Mouse (Mus musculus): Measurements from ENCODE around the gene Ogdhl.
"Not testable (repeated sequence)": the region's sequence is repeated elsewhere in the genome, so short reads cannot be mapped to it uniquely, and the experiment has no call there.

Gene Ogdhl

GRCm38 (mm10) chr14:32321732-32322685, at the start of gene Ogdhl:
TSS of gene Ogdhl (plus strand) at chr14:32322019.
- in situ Hi-C loops (cut with MboI, MseI) = no loop called here

DNA sequence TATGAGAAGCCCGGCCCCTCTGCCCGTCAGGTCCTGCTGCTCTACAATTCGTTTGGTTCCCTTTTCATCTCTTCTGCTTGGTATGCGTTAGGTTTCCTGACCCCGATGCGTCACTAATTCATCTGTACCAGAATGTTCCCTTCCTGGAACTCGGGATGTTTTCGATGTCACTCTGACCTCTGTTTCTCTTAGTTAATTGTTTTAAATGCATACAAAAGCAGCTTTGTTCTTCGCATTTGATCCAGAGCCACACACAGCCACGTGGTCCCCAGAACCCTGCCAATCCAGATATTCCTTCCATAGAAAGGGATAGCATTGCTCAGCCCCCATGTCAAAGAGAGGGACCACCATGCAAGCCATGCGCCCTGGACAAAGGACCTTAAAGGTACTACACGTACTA, 20.2 kb upstream of the Ogdhl start:
- in situ Hi-C loops (cut with MboI, MseI) = no loop called here

- in situ Hi-C loops (cut with MboI, MseI) = no loop called here
Measured at GRCm38 (mm10) chr14:32302423-32302822, 19.4 kb upstream of the Ogdhl start.

- in situ Hi-C loops (cut with MboI, MseI) = no loop called here
Measured at GRCm38 (mm10) chr14:32304921-32305320, 16.9 kb upstream of the Ogdhl start.

- in situ Hi-C loops (cut with MboI, MseI) = no loop called here
Measured at GRCm38 (mm10) chr14:32309876-32310275, 11.9 kb upstream of the Ogdhl start.

DNA sequence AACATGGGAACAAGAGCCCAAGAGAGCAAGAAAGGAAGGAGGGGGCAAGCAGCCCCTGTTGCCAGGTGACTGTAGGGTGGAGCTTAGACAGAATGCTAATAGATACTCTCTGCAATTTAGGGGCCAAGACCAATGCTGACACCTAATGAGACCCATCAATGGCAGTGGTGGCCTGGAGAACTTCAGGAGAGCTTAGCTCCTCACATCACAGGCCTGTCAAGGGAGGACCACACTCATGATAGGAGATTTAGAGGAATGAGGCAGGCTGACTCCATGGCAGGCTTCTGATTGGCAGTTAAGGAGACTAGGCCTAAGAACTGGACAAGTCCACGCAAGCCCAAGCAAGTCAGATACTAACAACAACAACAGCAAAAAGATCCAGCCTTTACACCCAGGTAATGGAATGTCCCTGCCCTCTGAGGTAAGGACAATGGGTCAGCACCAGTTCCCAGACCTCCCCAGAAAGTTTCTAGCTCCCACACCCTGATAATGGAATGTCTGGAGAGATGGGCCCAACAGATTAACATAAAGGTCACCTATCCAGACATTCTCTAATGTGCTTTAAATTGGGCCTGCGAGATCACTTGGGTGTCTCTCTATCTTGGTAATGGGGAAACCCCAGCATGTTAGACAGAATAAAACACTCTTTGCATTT, 10.3 kb upstream of the Ogdhl start:
- in situ Hi-C loops (cut with MboI, MseI) = no loop called here

DNA sequence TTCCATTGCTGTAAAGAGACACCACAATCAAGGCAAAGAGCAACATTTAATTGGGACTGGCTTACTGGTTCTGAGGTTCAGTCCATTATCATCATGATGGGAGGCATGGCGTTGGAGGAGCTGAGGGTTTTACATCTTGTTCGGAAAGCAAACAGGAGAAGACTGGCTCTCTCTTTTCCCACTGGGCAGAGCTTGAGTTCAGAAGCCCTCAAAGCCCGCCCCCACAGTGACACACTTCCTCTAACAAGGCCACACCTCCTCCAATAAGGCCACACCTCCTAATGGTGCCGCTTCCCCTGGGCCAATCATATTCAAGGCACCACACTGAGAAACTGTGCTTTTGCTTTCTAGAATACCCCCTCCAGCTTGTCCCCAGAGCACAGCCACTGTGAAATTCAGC, 4.0 kb upstream of the Ogdhl start:
- in situ Hi-C loops (cut with MboI, MseI) = no loop called here

DNA sequence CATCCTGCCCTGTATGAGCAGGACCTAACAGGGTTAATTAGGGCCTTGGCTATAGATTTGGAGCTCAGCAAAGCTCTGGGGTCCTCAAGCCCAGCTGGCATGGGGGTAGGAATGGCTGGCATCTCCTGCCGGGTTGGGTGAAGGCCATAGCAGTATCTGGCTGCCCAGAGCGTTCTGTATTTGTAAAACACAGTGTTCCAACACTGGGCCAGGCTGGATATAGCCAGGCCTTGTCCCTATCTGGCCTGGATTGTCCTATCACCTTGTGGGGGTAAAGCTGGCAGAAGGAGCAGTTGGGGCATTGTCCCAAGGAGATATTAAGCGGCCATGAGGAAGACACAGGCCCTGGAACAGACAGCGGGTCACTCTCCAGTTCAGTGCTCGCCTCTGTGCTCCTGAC, 1.4 kb downstream of the Ogdhl start:
- in situ Hi-C loops (cut with MboI, MseI) = no loop called here

DNA sequence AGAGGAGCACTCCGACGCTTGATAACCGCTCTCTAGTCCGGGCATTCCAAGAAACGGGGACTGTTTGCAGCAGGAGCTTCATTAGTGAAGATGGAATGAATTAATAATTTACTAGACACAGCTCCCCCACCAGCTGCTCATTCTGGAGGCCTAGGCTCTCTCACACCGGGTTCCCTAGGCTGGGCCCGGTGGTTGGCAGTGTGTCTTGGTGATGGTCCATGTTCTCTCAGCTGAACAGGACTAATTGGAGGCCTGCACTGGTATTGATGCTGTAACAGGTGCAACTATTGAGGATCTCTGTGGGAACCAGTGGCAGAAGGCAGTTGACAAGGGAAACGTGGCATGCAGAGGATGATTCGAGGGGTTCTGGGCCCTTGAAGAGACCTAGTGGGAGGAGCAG, 5.5 kb downstream of the Ogdhl start:
- in situ Hi-C loops (cut with MboI, MseI) = no loop called here

GRCm38 (mm10) chr14:32332515-32333445, 11.0 kb downstream of the Ogdhl start:
- in situ Hi-C loops (cut with MboI, MseI) = loop anchor here in 1 of 2 experiments (5.0 kb wide), 1 partner anchor 95 kb away; no protein-coding TSS in a partner anchor

DNA sequence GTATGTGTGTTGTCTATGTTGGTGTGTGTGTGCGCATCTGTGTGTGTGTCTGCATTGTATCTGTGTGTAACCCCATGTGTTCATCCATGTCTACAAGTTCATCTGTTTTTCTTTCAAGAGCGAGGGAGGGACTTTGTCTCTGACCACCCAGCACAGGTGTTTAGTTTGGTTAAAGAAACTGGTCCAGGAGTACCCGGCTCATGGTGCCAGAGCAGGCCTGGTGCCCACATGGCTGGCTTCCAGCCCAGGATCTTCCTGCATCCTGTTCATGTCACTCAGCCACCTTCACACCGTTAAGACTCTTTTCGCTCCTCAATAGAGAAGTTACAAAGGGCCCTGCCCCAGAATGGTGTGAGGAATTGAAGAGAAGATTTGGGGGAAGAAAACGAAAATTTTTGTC, 14.2 kb downstream of the Ogdhl start:
- in situ Hi-C loops (cut with MboI, MseI) = no loop called here

DNA sequence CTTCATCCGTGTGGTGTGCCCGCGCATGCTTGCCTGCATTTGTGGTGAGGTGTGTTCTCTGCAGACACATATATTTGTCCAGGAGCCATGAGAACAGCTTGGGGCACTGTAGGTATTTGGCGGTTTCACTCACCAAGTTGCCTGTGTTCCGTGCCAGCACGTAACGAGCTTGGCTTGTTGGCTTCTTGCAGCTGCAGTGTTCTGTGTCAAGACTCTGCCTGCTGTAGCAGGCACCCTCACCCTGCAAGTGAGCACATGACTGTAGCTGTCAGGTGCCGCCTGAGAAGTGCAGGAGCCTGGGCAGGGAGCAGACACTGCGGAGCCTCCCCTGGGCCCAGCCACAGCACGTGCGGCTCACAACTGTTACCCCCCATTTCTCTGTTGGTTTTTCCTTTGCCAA, 14.7 kb downstream of the Ogdhl start:
- in situ Hi-C loops (cut with MboI, MseI) = no loop called here

DNA sequence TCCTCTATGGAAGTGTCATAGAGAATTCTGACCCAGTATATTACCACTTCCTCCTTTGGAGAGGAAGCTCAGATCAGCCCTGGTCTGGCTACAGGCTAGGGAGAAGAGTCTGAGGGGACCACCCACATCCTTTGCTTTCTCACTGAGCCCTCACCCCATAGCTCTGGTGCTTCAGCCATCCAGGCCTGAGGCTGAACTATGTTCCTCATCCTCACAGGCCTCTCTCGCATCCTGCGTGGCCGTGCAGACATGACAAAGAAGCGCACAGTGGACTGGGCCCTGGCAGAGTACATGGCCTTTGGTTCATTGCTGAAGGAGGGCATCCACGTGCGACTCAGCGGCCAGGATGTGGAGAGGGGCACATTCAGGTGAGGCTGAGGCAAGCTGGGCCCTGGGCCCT, 20.0 kb downstream of the Ogdhl start:
- in situ Hi-C loops (cut with MboI, MseI) = no loop called here

- in situ Hi-C loops (cut with MboI, MseI) = no loop called here
Measured at GRCm38 (mm10) chr14:32344176-32344575, 22.4 kb downstream of the Ogdhl start.

DNA sequence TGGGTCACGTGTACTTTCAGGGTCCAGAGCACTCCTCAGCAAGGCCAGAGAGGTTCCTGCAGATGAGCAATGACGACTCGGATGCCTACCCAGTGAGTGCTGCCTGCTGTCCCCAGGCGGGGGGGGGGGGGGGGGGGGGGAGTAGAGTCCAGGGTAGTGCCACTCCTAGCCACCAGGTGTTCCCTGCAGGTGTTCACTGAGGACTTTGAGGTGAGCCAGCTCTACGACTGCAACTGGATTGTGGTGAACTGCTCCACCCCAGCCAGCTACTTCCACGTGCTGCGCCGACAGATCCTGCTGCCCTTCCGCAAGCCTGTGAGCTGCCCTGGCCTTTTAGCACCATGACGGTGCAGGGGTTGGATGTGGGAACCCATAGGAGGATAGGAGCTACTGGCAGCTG, 22.9 kb downstream of the Ogdhl start:
- in situ Hi-C loops (cut with MboI, MseI) = no loop called here

GRCm38 (mm10) chr14:32347307-32347706, 25.5 kb downstream of the Ogdhl start:
- in situ Hi-C loops (cut with MboI, MseI) = no loop called here

GRCm38 (mm10) chr14:32351181-32351920, 29.5 kb downstream of the Ogdhl start:
- in situ Hi-C loops (cut with MboI, MseI) = not testable (repeated sequence)

- in situ Hi-C loops (cut with MboI, MseI) = no loop called here
Measured at GRCm38 (mm10) chr14:32364359-32364758, 42.5 kb downstream of the Ogdhl start.

DNA sequence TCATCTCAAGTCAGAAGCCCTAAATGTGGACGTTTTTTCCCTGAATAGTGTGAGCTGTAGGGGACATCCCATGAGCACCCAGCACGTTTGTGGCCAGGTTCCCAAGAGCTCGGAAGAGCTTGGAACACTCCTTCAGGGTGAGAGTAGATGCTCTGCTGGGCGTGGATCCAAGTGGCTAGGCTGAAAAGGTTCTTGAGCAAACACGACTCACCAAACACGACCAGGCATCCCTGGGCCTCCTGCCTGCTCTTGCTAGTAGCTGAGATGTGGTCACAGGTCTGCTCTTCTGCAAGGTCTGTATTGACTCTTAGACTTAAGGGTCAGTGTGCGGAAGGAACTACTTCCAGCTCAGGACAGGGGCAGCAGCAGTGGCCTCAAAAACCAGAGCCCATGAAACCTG, 47.9 kb downstream of the Ogdhl start:
- in situ Hi-C loops (cut with MboI, MseI) = loop anchor here in 1 of 2 experiments (5.0 kb wide), 2 partner anchors 53 to 98 kb away; partner anchors contain the start of gene Chat

- in situ Hi-C loops (cut with MboI, MseI) = loop anchor here in 1 of 2 experiments (5.0 kb wide), 2 partner anchors 50 to 95 kb away; partner anchors contain the start of gene Chat
Measured at GRCm38 (mm10) chr14:32372510-32372909, 50.7 kb downstream of the Ogdhl start.
